Mouse (Mus musculus) right cerebral cortex, postnatal 14 days (tissue): ENCODE results near the gene Itpr2.

Source experiments
- DNase-seq: peaks from one replicate; pipeline ENCODE4 v3.0.0; 2022

Gene Itpr2

GRCm38 (mm10) chr6:146136244-146136643 is 365.8 kb downstream of the Itpr2 start:
- DNase-seq, result no peak

GRCm38 (mm10) chr6:146135291-146135690 is 366.7 kb downstream of the Itpr2 start:
- no peak for DNase-seq

GRCm38 (mm10) chr6:146133921-146134320 is 368.1 kb downstream of the Itpr2 start:
- DNase-seq, result no peak

GRCm38 (mm10) chr6:146129066-146129465 is 373.0 kb downstream of the Itpr2 start:
- DNase-seq, result no peak

- no peak for DNase-seq
Observed at GRCm38 (mm10) chr6:146126823-146127681, 375.0 kb downstream of the Itpr2 start.

GRCm38 (mm10) chr6:146125621-146126020 is 376.4 kb downstream of the Itpr2 start:
- no peak for DNase-seq

GRCm38 (mm10) chr6:146124479-146124878 is 377.5 kb downstream of the Itpr2 start:
- no peak for DNase-seq

- DNase-seq, result no peak
Observed at GRCm38 (mm10) chr6:146123656-146124055, 378.4 kb downstream of the Itpr2 start.

- no peak for DNase-seq
Observed at GRCm38 (mm10) chr6:146120172-146120571, 381.9 kb downstream of the Itpr2 start.

GRCm38 (mm10) chr6:146114731-146115302 is 387.2 kb downstream of the Itpr2 start:
- DNase-seq, result no peak

GRCm38 (mm10) chr6:146114071-146114470 is 388.0 kb downstream of the Itpr2 start:
- DNase-seq, result no peak

- DNase-seq, result no peak
Observed at GRCm38 (mm10) chr6:146113085-146113484, 388.9 kb downstream of the Itpr2 start.

GRCm38 (mm10) chr6:146112211-146112610 is 389.8 kb downstream of the Itpr2 start:
- DNase-seq, result no peak

- no peak for DNase-seq
Observed at GRCm38 (mm10) chr6:146111781-146112180, 390.2 kb downstream of the Itpr2 start.

GRCm38 (mm10) chr6:146110832-146111741 is 390.9 kb downstream of the Itpr2 start:
- no peak for DNase-seq

GRCm38 (mm10) chr6:146110425-146110824 is 391.6 kb downstream of the Itpr2 start:
- DNase-seq, result no peak

GRCm38 (mm10) chr6:146108695-146109094 is 393.3 kb downstream of the Itpr2 start:
- no peak for DNase-seq

GRCm38 (mm10) chr6:146107117-146107832 is 394.7 kb downstream of the Itpr2 start:
- DNase-seq, result no peak

- DNase-seq, result no peak
Observed at GRCm38 (mm10) chr6:146083056-146083961, 418.7 kb downstream of the Itpr2 start.

GRCm38 (mm10) chr6:146082476-146082875 is 419.5 kb downstream of the Itpr2 start:
- no peak for DNase-seq

- no peak for DNase-seq
Observed at GRCm38 (mm10) chr6:146081578-146081977, 420.4 kb downstream of the Itpr2 start.
